Mouse (Mus musculus) small intestine, adult 2 months (tissue): Measurements from ENCODE around the gene Plekhm3. TPM values are rescaled to one million over a fixed set of nuclear protein-coding genes. Genes with fewer than 3 reads are reported as not detected.

ENCODE experiments used
- H3K27ac ChIP-seq: fragments of 200-500 bp; 2 replicates; pipeline ENCODE4 v1.5.1; 2012; ENCODE audit warnings: low read depth, low read length, control low read depth, inconsistent platforms; ENCODE audit not compliant: insufficient read depth
- H3K27me3 ChIP-seq: fragments of 200-500 bp; 2 replicates; pipeline ENCODE4 v1.6.1; 2012; ENCODE audit warnings: mild to moderate bottlenecking, moderate library complexity, low read length, inconsistent platforms; ENCODE audit not compliant: control insufficient read depth, insufficient read depth
- H3K36me3 ChIP-seq: fragments of 200-500 bp; 2 replicates; pipeline ENCODE4 v1.6.1; 2012; ENCODE audit warnings: mild to moderate bottlenecking, low read length, control low read depth, inconsistent platforms; ENCODE audit not compliant: control insufficient read depth, insufficient read depth
- H3K4me1 ChIP-seq: fragments of 200-500 bp; 2 replicates; pipeline ENCODE4 v1.6.1; 2012; ENCODE audit warnings: low read length, inconsistent platforms, mixed read lengths; ENCODE audit not compliant: control insufficient read depth, insufficient read depth, insufficient read length
- H3K4me3 ChIP-seq: fragments of 200-500 bp; 2 replicates; pipeline ENCODE4 v1.5.1; 2012; ENCODE audit warnings: low read depth, mild to moderate bottlenecking, control low read depth, inconsistent platforms, low read length, moderate library complexity
- CTCF ChIP-seq: fragments of 200-500 bp; IDR thresholded peaks from 2 replicates; pipeline ENCODE4 v1.5.1; 2012; ENCODE audit warnings: low read depth, mild to moderate bottlenecking, control low read depth, inconsistent platforms, low read length, moderate library complexity, mixed read lengths; ENCODE audit not compliant: insufficient replicate concordance, insufficient read length; ENCODE audit errors: extremely low read depth
- POLR2A ChIP-seq: fragments of 200-500 bp; IDR thresholded peaks from 2 replicates; pipeline ENCODE4 v1.6.1; 2012; ENCODE audit warnings: low read depth, mild to moderate bottlenecking, control low read depth, inconsistent platforms, low read length, moderate library complexity
- WGBS: fragments of 180-500 bp; shearing (Covaris S2); methylation state at CpG from one replicate; pipeline ENCODE4 v1.1.7; 2018; 5-methylcytosine and 5-hydroxymethylcytosine counted together
- polyA plus RNA-seq: library from polyadenylated mRNA; depleted of rRNA; stranded (reverse); fragments of >200 nt; gene quantifications from 2 replicates; pipeline ENCODE4 v1.2.3, GENCODE M21; 2012; rRNA removed

Plekhm3 gene
- polyA plus RNA-seq, 1 experiment, result 4.0 TPM

GRCm38 (mm10) chr1:64738661-64739082 lies 218.0 kb downstream of the Plekhm3 start:
- under 1% methylated on average over 14 of the region's 14 CpGs for WGBS
- Histone ChIP-seq H3K4me3 (peak overlapping the region; percentile 61), H3K27me3 (no peaks in the 10 kb centered on the region), H3K27ac (peak overlapping the region; percentile 76), H3K4me1 (peaks cover 17% of the 10 kb centered on the region), H3K36me3 (peaks cover 23% of the 10 kb centered on the region)
- TF ChIP-seq POLR2A, result no peak
- TF ChIP-seq CTCF, result peak; percentile 19; the same call in 1 of the 2 replicates

DNA sequence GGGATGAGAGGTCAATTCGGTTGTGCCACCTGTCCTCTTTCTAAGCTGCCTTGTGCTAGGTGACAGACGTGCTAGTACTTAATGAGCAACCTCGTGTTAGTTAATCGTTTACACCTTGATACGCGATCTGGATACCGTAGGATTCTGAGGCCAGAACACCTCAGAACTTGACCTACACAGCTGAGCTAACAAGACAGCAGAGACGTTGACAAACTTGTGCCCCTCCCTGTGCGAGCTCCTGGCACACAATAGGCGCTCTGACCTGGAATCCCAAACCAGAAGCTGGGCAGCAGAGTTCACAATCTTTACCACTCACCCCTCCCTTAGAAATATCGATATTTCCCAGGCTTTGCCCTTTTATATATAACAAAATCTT lies 218.5 kb downstream of the Plekhm3 start:
- peak overlapping the region; percentile 61 for H3K4me3 ChIP-seq
- no peaks in the 10 kb centered on the region for H3K27me3 ChIP-seq
- under 1% methylated on average over 11 of the region's 11 CpGs for WGBS
- peaks cover 12% of the 10 kb centered on the region for H3K4me1 ChIP-seq
- peaks cover 27% of the 10 kb centered on the region for H3K36me3 ChIP-seq
- peak overlapping the region; percentile 76 for H3K27ac ChIP-seq
- TF ChIP-seq POLR2A (no peak), CTCF (no peak)

GRCm38 (mm10) chr1:64737502-64738179 lies 219.0 kb downstream of the Plekhm3 start, which contains the start of gene Fzd5:
Fzd5 (minus strand) TSS chr1:64737751.
- TF ChIP-seq POLR2A, result peak; percentile 87
- TF ChIP-seq CTCF, result no peak
- H3K4me1 ChIP-seq, result peaks cover 11% of the 10 kb centered on the region
- under 1% methylated on average over 70 of the region's 73 CpGs for WGBS
- H3K27ac ChIP-seq, result peak within 1 kb of the TSS; percentile 76
- H3K4me3 ChIP-seq, result peak within 1 kb of the TSS; percentile 75
- H3K36me3 ChIP-seq, result peaks cover 32% of the 10 kb centered on the region
- no peaks in the 10 kb centered on the region for H3K27me3 ChIP-seq

DNA sequence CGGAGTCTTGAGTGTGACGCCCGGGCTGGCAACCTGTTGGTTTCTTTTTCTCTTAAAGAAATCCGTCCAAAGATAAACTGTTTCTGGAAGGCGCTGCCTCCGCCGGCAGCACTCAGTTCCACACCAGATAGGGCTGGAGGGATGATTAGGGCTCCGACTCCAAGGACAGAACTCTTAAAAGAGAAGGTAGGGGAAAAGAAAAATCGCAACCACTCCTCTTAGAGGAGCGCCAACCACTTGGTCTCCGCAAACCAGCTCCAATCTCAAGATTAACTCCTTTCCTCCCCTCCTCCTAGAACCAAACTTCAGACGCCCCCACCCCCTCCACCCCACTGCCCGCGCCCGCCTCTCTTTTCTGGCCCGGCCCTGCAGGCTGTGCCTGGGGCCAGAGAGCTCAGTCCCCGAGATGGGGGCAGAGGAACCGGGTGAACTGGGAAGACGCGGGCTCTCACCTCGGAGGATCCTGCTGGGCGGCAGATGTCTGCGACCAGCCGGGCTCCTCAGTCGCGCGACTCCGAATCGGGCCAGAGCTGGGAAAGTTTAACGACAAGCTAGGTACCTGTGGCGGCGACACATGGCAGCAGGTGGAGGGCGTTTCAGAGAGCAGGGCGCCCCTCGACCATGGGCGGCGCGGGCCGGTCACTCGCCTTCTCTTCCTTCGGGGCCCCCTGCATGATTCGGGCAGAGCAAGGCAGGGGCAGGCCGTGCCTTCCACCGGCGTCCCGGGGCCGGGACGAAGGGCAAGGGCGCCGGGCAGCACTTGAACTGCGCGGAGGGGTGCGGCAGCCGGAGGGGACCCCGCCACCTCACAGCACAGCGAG lies 219.7 kb downstream of the Plekhm3 start:
- Histone ChIP-seq H3K4me1 (peaks cover 11% of the 10 kb centered on the region), H3K27ac (peak overlapping the region; percentile 67), H3K27me3 (no peaks in the 10 kb centered on the region), H3K4me3 (peak overlapping the region; percentile 75), H3K36me3 (peaks cover 38% of the 10 kb centered on the region)
- TF ChIP-seq POLR2A, result peak; percentile 15; the same call in 1 of the 2 replicates
- TF ChIP-seq CTCF, result no peak
- WGBS, result under 1% methylated on average over 56 of the region's 56 CpGs

Other genes with a start within 250 kb of the Plekhm3 start
- 51.3 and 133 TPM in 2 replicates for gene Fzd5, start 219.1 kb downstream of the Plekhm3 start, polyA plus RNA-seq
- gene Akr1cl, start 75.9 kb upstream of the Plekhm3 start, polyA plus RNA-seq, result 0.08 and 0.13 TPM in 2 replicates
- not detected in 2 replicates for gene Cryge, start 94.3 kb upstream of the Plekhm3 start, polyA plus RNA-seq
- not detected in 2 replicates for gene Crygd, start 106.6 kb upstream of the Plekhm3 start, polyA plus RNA-seq
- not detected in 2 replicates for gene Crygc, start 116.9 kb upstream of the Plekhm3 start, polyA plus RNA-seq
- not detected in 2 replicates for gene Crygb, start 125.5 kb upstream of the Plekhm3 start, polyA plus RNA-seq
- not detected in 2 replicates for gene Cryga, start 146.5 kb upstream of the Plekhm3 start, polyA plus RNA-seq
- gene Gm28845, start 162.7 kb upstream of the Plekhm3 start, polyA plus RNA-seq, result not detected in 2 replicates
- gene D630023F18Rik, start 166.4 kb upstream of the Plekhm3 start, polyA plus RNA-seq, result 0.04 TPM in 1 of 2 replicates, not detected in the other
- 27.7 and 35.1 TPM in 2 replicates for gene Idh1, start 229.7 kb upstream of the Plekhm3 start, polyA plus RNA-seq
- gene Pikfyve, start 229.9 kb upstream of the Plekhm3 start, polyA plus RNA-seq, result 1.4 and 1.8 TPM in 2 replicates